Mouse (Mus musculus) midbrain, embryonic 13.5 days (tissue): ENCODE data around the gene Abcd4. TPM values are rescaled to one million over a fixed set of nuclear protein-coding genes. Genes with fewer than 3 reads are reported as not detected.
A peak's percentile ranks its signal among the peaks of the same experiment; 100 is the strongest.

Source experiments
- ATAC-seq: fragments of 200-750 bp; cut with Nextera tagmentation; 2 replicates; pipeline ENCODE4 v1.8.0; 2017; ENCODE audit warnings: mild to moderate bottlenecking, moderate TSS enrichment, moderate library complexity
- H3K27ac ChIP-seq: fragments of 300-500 bp; sonication (generic); 2 replicates; pipeline ENCODE4 v1.5.1; 2015; ENCODE audit warnings: inconsistent platforms, mild to moderate bottlenecking, moderate library complexity
- H3K27me3 ChIP-seq: fragments of 300-500 bp; sonication (generic); 2 replicates; pipeline ENCODE4 v1.6.1; 2015; ENCODE audit warnings: mild to moderate bottlenecking, inconsistent platforms
- H3K36me3 ChIP-seq: fragments of 300-500 bp; sonication (generic); 2 replicates; pipeline ENCODE4 v1.6.1; 2015; ENCODE audit warnings: mild to moderate bottlenecking, inconsistent platforms
- H3K4me1 ChIP-seq: fragments of 300-500 bp; sonication (generic); replicated peaks from 2 replicates; pipeline ENCODE4 v1.6.1; 2015; ENCODE audit warnings: inconsistent platforms
- H3K4me2 ChIP-seq: fragments of 300-500 bp; sonication (generic); replicated peaks from 2 replicates; pipeline ENCODE4 v1.6.1; 2015; ENCODE audit warnings: moderate library complexity, mild to moderate bottlenecking, inconsistent platforms
- H3K4me3 ChIP-seq: fragments of 300-500 bp; sonication (generic); replicated peaks from 2 replicates; pipeline ENCODE4 v1.5.1; 2015; ENCODE audit warnings: mild to moderate bottlenecking, inconsistent platforms
- H3K9ac ChIP-seq: fragments of 300-500 bp; sonication (generic); replicated peaks from 2 replicates; pipeline ENCODE4 v1.6.1; 2015; ENCODE audit warnings: mild to moderate bottlenecking, inconsistent platforms
- H3K9me3 ChIP-seq: fragments of 300-500 bp; sonication (generic); 2 replicates; pipeline ENCODE4 v1.6.1; 2016; ENCODE audit warnings: mild to moderate bottlenecking, inconsistent platforms
- WGBS: fragments of 180-500 bp; shearing (Covaris S2); methylation state at CpG from one replicate; pipeline ENCODE4 v1.1.7; 2015; 5-methylcytosine and 5-hydroxymethylcytosine counted together
- polyA plus RNA-seq: library from polyadenylated mRNA; unstranded; fragments of >200 nt; fragmentation: Nextera tagmentation; extraction: Ambion mirVana; gene quantifications from 2 replicates; pipeline ENCODE4 v1.2.1, GENCODE M21; 2015

Abcd4 gene
- polyA plus RNA-seq, 1 experiment from 2014 or later, result 13.9 TPM

DNA sequence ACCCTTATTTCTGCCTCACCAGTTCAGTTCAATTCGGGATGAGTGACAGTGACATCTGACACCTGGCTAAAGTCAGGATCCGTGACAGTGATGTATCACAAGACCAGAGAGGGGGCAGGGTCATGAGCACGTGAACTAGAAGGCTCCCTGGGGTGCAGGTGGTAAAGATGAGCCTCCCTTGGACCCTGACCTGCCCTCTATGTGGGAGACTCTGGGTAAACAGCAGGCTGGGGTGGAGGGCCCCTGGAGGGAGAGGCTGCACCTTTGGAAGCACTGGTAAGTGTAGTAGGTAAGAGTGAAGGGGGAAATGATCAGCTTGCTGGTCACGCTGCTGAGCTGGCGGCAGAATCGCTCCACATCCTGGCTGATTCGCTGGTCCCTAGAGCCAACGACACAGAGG, 4.7 kb downstream of the Abcd4 start:
- no peak for ATAC-seq
- 76% methylated on average over 8 of the region's 8 CpGs for WGBS
- no peak overlapping the region for H3K4me3 ChIP-seq
- no peak overlapping the region for H3K4me2 ChIP-seq
- no peak overlapping the region for H3K9ac ChIP-seq
- H3K27ac ChIP-seq, result no peak overlapping the region
- peaks cover 18% of the 10 kb centered on the region for H3K36me3 ChIP-seq
- no peaks in the 10 kb centered on the region for H3K9me3 ChIP-seq
- H3K4me1 ChIP-seq, result 0 out of 2 replicates have a peak, but pooled peaks cover 8% of the 10 kb centered on the region
- H3K27me3 ChIP-seq, result no peaks in the 10 kb centered on the region

GRCm38 (mm10) chr12:84611718-84612117, 5.5 kb downstream of the Abcd4 start:
- H3K36me3 ChIP-seq, result peaks cover 18% of the 10 kb centered on the region
- H3K4me3 ChIP-seq, result no peak overlapping the region
- H3K9me3 ChIP-seq, result no peaks in the 10 kb centered on the region
- no peak overlapping the region for H3K27ac ChIP-seq
- no peak overlapping the region for H3K9ac ChIP-seq
- ATAC-seq, result no peak
- H3K4me1 ChIP-seq, result 0 out of 2 replicates have a peak, but pooled peaks cover 8% of the 10 kb centered on the region
- WGBS, result 90% methylated on average over 10 of the region's 10 CpGs
- H3K27me3 ChIP-seq, result no peaks in the 10 kb centered on the region
- H3K4me2 ChIP-seq, result no peak overlapping the region

DNA sequence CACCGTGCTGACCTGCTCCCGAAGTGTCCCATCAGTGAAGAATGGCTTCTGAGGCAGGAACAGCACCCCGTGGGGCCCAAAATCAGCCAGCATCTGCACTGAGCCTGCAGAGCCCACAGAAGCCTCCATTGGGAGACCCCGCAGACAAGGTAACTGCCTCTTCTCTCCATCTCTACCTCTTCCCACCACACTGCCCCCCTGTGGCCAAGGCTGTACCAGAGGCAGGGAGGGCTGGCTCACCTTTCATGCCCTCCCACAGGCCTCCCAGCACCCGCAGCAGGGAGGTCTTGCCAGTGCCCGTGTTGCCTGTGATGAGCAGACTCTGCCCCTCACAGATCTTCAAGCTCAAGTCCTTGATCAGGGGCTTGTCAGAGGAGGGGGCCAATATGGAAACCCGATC, 11.4 kb downstream of the Abcd4 start:
- Histone ChIP-seq H3K36me3 (peaks cover 34% of the 10 kb centered on the region), H3K4me1 (no peaks in the 10 kb centered on the region), H3K4me3 (no peak overlapping the region), H3K4me2 (no peak overlapping the region), H3K9me3 (no peaks in the 10 kb centered on the region), H3K27ac (no peak overlapping the region), H3K9ac (no peak overlapping the region), H3K27me3 (no peaks in the 10 kb centered on the region)
- ATAC-seq, result no peak
- 78% methylated on average over 7 of the region's 7 CpGs for WGBS

DNA sequence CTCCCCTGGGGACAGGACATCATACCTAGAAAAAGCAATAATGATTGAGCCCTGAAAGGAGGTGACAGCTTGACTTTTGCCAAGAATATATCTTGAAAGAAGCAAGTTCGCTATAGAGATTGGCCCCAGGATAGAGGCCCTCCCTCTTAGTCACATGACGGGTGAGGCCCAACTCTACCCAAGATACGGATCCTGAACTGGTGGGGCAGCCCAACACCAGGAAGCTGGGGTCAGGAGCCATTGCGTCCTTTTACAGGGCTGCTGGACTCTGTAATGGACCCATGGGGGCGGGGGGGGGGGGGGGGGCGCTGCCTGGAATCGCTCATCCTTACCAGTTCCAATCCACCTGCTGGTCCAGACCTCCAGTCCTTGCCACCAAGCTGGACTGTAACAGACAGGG, 13.2 kb downstream of the Abcd4 start:
- no peak for ATAC-seq
- H3K27ac ChIP-seq, result no peak overlapping the region
- 91% methylated on average over 6 of the region's 7 CpGs for WGBS
- H3K36me3 ChIP-seq, result peaks cover 32% of the 10 kb centered on the region
- no peak overlapping the region for H3K9ac ChIP-seq
- peaks cover 3% of the 10 kb centered on the region; the same call in 1 of the 2 replicates for H3K27me3 ChIP-seq
- H3K4me3 ChIP-seq, result no peak overlapping the region
- no peaks in the 10 kb centered on the region for H3K9me3 ChIP-seq
- H3K4me2 ChIP-seq, result no peak overlapping the region
- H3K4me1 ChIP-seq, result no peaks in the 10 kb centered on the region

GRCm38 (mm10) chr12:84598324-84598723, 18.9 kb downstream of the Abcd4 start:
- Histone ChIP-seq H3K9ac (no peak overlapping the region), H3K4me3 (no peak overlapping the region), H3K9me3 (no peaks in the 10 kb centered on the region), H3K4me2 (no peak overlapping the region), H3K27me3 (peaks cover 27% of the 10 kb centered on the region), H3K36me3 (peaks cover 11% of the 10 kb centered on the region), H3K27ac (no peak overlapping the region), H3K4me1 (no peaks in the 10 kb centered on the region)
- 24% methylated on average over 8 of the region's 8 CpGs for whole genome bisulfite sequencing
- ATAC-seq, result peak; percentile 40; the same call in 1 of the 2 replicates

DNA sequence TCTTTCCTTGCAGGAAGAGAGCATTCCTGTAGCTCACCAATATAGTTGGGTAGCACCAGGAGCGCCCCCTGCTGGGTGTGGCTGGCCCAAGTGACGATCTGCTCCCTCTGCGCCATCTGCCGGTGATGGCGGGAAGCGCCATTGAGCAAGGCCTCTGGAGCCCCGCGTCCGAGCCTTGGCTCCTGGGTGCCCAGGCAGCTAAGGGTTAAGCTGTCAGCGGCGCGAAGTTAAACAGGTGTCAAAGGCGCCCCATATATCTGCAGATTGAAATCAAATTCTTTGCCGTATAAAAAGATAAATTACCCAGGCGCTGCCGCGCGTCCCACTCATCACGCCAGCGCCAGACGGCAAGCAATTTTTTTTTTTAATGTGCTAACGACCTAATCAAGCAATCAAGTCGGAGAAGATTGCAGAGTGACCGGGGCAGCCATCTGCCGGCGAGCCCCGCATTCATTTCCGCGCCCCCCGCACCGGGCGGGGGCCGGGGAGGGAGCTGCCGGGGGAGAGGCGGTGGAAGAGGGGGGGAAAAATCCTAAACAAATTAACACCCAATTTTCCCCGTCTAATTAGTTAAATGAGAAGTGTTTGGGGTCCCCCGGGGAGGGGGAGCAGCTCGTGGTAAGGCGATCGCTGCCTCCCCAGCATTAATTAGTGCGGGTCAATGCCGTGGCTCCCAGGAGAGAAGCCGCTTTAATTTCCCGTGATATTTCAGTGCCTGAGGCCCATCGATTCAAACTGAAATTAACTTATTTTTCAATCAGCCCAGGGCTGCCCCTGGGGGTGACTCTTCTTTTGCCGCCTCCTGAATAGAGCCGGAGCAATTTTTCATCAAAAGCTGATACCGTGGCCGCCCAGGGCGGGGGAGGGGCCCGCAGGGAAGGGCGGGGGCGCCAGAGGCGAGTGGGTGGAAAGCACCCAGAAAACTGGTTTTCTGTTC, 27.1 kb downstream of the Abcd4 start:
- Histone ChIP-seq H3K36me3 (no peaks in the 10 kb centered on the region), H3K27me3 (peaks cover 23% of the 10 kb centered on the region), H3K4me1 (peaks cover 15% of the 10 kb centered on the region), H3K9me3 (no peaks in the 10 kb centered on the region), H3K4me3 (peak overlapping the region; percentile 50), H3K27ac (peak overlapping the region; percentile 58), H3K9ac (peak overlapping the region; percentile 68), H3K4me2 (peak overlapping the region; percentile 89)
- peak; percentile 75 for ATAC-seq
- WGBS, result 1% methylated on average over 54 of the region's 54 CpGs

- H3K36me3 ChIP-seq, result no peaks in the 10 kb centered on the region
- WGBS, result 91% methylated on average over 2 of the region's 2 CpGs
- H3K9ac ChIP-seq, result no peak overlapping the region
- H3K4me3 ChIP-seq, result no peak overlapping the region
- no peak overlapping the region for H3K4me2 ChIP-seq
- H3K27ac ChIP-seq, result no peak overlapping the region
- no peaks in the 10 kb centered on the region; the same call in 1 of the 2 replicates for H3K9me3 ChIP-seq
- peaks cover 25% of the 10 kb centered on the region for H3K27me3 ChIP-seq
- ATAC-seq, result no peak
- peaks cover 7% of the 10 kb centered on the region; the same call in 1 of the 2 replicates for H3K4me1 ChIP-seq
These were observed 35.9 kb downstream of the Abcd4 start for GRCm38 (mm10) chr12:84581285-84581684.

- Histone ChIP-seq H3K9me3 (no peaks in the 10 kb centered on the region; the same call in 1 of the 2 replicates), H3K27me3 (peaks cover 46% of the 10 kb centered on the region), H3K4me3 (no peak overlapping the region), H3K9ac (peak overlapping the region; percentile 14; the same call in 1 of the 2 replicates), H3K27ac (no peak overlapping the region), H3K36me3 (no peaks in the 10 kb centered on the region), H3K4me1 (peaks cover 7% of the 10 kb centered on the region; the same call in 1 of the 2 replicates), H3K4me2 (no peak overlapping the region)
- 35% methylated on average over 5 of the region's 5 CpGs for WGBS
- ATAC-seq, result peak; percentile 34; the same call in 1 of the 2 replicates
These were observed 38.8 kb downstream of the Abcd4 start for GRCm38 (mm10) chr12:84578440-84578770.

GRCm38 (mm10) chr12:84577768-84578439, 39.3 kb downstream of the Abcd4 start:
- Histone ChIP-seq H3K4me1 (peaks cover 7% of the 10 kb centered on the region; the same call in 1 of the 2 replicates), H3K27ac (no peak overlapping the region), H3K4me2 (no peak overlapping the region), H3K27me3 (peaks cover 51% of the 10 kb centered on the region), H3K9ac (no peak overlapping the region), H3K4me3 (no peak overlapping the region), H3K36me3 (no peaks in the 10 kb centered on the region), H3K9me3 (no peaks in the 10 kb centered on the region; the same call in 1 of the 2 replicates)
- 74% methylated on average over 11 of the region's 11 CpGs for WGBS
- ATAC-seq, result no peak

- no peaks in the 10 kb centered on the region for H3K9me3 ChIP-seq
- no peaks in the 10 kb centered on the region for H3K36me3 ChIP-seq
- H3K4me3 ChIP-seq, result no peak overlapping the region
- H3K27me3 ChIP-seq, result peaks cover 98% of the 10 kb centered on the region
- H3K9ac ChIP-seq, result no peak overlapping the region
- no peak overlapping the region for H3K4me2 ChIP-seq
- H3K27ac ChIP-seq, result no peak overlapping the region
- 9% methylated on average over 7 of the region's 7 CpGs for WGBS
- no peak for ATAC-seq
- H3K4me1 ChIP-seq, result peaks cover 18% of the 10 kb centered on the region
These were observed 44.1 kb downstream of the Abcd4 start for GRCm38 (mm10) chr12:84573094-84573493.

DNA sequence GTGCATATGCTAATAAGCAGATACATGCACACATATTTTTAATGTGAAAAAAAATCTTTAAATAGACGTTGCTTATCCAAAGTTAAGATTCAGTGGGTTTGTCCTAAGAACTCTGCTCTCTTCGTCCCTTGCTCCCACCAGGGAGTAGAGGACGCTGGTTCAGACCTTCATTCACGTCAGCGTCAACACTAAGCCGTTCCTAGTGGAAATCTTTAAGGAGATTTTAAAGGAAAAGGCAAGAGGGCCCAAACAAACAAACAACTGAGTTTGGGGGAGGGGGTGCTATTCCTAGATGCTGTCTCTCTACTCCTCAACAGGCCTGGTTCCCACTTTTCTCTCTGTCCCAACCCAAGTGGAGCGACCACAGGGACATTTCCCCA, 44.9 kb downstream of the Abcd4 start:
- Histone ChIP-seq H3K27me3 (peaks cover 98% of the 10 kb centered on the region), H3K9ac (no peak overlapping the region)

More for the DNA sequence above, 44.9 kb downstream of the Abcd4 start:
- H3K4me3 ChIP-seq, result peak overlapping the region; percentile 20; the same call in 1 of the 2 replicates
- 0 out of 2 replicates have a peak overlapping the region, but pooled peaks have one; percentile 2 for H3K4me2 ChIP-seq
- peaks cover 18% of the 10 kb centered on the region for H3K4me1 ChIP-seq
- no peak overlapping the region for H3K27ac ChIP-seq
- H3K9me3 ChIP-seq, result no peaks in the 10 kb centered on the region
- ATAC-seq, result no peak
- 4% methylated on average over 7 of the region's 7 CpGs for WGBS
- H3K36me3 ChIP-seq, result no peaks in the 10 kb centered on the region
